Comparison of ENCODE assay signal across 28 mouse cellular contexts in the genomic region with DNA sequence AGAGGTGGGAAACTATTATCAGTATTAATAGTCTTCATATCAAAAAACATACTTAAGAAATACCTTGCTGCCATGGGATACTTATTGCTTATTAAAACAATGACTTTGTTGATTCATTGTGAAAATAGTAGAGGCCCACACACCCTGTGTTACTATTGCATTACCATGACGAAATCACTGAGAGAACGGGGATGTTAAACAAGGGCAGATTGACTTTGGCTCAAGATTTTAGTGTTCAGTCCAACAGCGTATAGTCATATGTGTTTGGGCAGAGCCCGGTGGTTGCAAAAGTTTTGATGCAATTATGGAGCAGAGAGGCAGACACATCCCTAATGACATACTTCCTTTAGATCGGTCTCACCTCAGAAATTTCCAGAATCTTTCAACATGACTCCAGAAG.
DNase-seq lines count a peak whose midpoint lies in the region; ATAC-seq and TF ChIP-seq lines count a peak whose summit lies in the region.
"Had no signal": no experiment of that assay in that cellular context is flagged by ENCODE, and none has a peak within 500 bp of the region (broad histone marks: within the 10 kb centered on the region; RNA-seq: fewer than 3 reads in every experiment).

No protein-coding gene starts in this region.

- no peaks in the 10 kb centered on the region for H3K27me3 ChIP-seq in liver, postnatal 0 days (ENCODE audit: insufficient read depth, low read length)
- no peaks in the 10 kb centered on the region for H3K27me3 ChIP-seq in liver, embryonic 11.5 days (replicated peaks; ENCODE audit: control insufficient read depth, insufficient read depth, low read length)
- no peaks in the 10 kb centered on the region for H3K27me3 ChIP-seq in hindbrain, embryonic 12.5 days
- H3K27me3 ChIP-seq: embryonic facial prominence, embryonic 13.5 days; heart, embryonic 13.5 days; hindbrain, embryonic 15.5 days; Patski had no signal

- no peak overlapping the region for H3K4me3 ChIP-seq in liver, postnatal 0 days (ENCODE audit: low read depth, low read length)
- no peak overlapping the region for H3K4me3 ChIP-seq in liver, embryonic 11.5 days (ENCODE audit: low read depth, low read length)
- H3K4me3 ChIP-seq in hindbrain, embryonic 12.5 days: no peak overlapping the region
- H3K4me3 ChIP-seq: embryonic facial prominence, embryonic 10.5 days; embryonic facial prominence, embryonic 13.5 days; erythroblast, embryonic 14.5 days; gastrocnemius, adult 2 months; heart, adult 2 months; heart, embryonic 10.5 days; heart, embryonic 13.5 days; hindbrain, embryonic 15.5 days had no signal

- H3K9me3 ChIP-seq in liver, postnatal 0 days (ENCODE audit: low read length): no peaks in the 10 kb centered on the region
- H3K9me3 ChIP-seq in liver, embryonic 11.5 days (ENCODE audit: control insufficient read depth, low read length): no peaks in the 10 kb centered on the region
- H3K9me3 ChIP-seq in hindbrain, embryonic 12.5 days (replicated peaks): no peaks in the 10 kb centered on the region
- H3K9me3 ChIP-seq: embryonic facial prominence, embryonic 10.5 days; embryonic facial prominence, embryonic 13.5 days; heart, embryonic 10.5 days; heart, embryonic 13.5 days; hindbrain, embryonic 15.5 days had no signal

- no peak for DNase-seq in liver, postnatal 0 days
- DNase-seq in liver, embryonic 11.5 days (ENCODE audit: low spot score): no peak
- DNase-seq in 416B (ENCODE audit: low read depth): peak; percentile 13
- DNase-seq in fat pad, adult 2 months (ENCODE audit: extremely low read depth, low read depth, low spot score): peak; percentile 95
- no peak for DNase-seq in layer of hippocampus, adult 18-20 months (ENCODE audit: low spot score in 2 of 2)
- DNase-seq in kidney, adult 8-10 months: no peak
- DNase-seq: adrenal gland, adult 8-10 months; adrenal gland, postnatal 25 days; cerebellum, adult 11-12 months; cerebellum, adult 8-10 months; cerebellum, postnatal 10 days; cerebellum, postnatal 36 days; embryo, embryonic 11 days; forebrain, postnatal 0 days; gastrocnemius, adult 2 months; gastrocnemius, postnatal 14 days; heart, adult 2 months; heart, postnatal 14 days; heart, postnatal 4 days had no signal

- no peak for TF ChIP-seq EP300 in liver, postnatal 0 days (IDR thresholded peaks at IDR 0.05; ENCODE audit: low read depth)

- no peaks in the 10 kb centered on the region for H3K36me3 ChIP-seq in liver, postnatal 0 days (replicated peaks; ENCODE audit: insufficient read depth, low read length)
- no peaks in the 10 kb centered on the region for H3K36me3 ChIP-seq in liver, embryonic 11.5 days (ENCODE audit: control insufficient read depth, insufficient read depth, low read length)
- H3K36me3 ChIP-seq in hindbrain, embryonic 12.5 days: no peaks in the 10 kb centered on the region
- H3K36me3 ChIP-seq: embryonic facial prominence, embryonic 10.5 days; embryonic facial prominence, embryonic 13.5 days; heart, embryonic 10.5 days; heart, embryonic 13.5 days; hindbrain, embryonic 15.5 days had no signal

- 74% methylated on average over 5 of the region's 5 CpGs for WGBS in liver, postnatal 0 days (ENCODE audit: insufficient replicate concordance)
- whole genome bisulfite sequencing in liver, embryonic 11.5 days: 87% methylated on average over 5 of the region's 5 CpGs
- WGBS in hindbrain, embryonic 12.5 days: 91% methylated on average over 5 of the region's 5 CpGs

- no peak overlapping the region for H3K9ac ChIP-seq in liver, postnatal 0 days (replicated peaks)
- no peak overlapping the region for H3K9ac ChIP-seq in liver, embryonic 11.5 days (ENCODE audit: low read depth, low read length)
- no peak overlapping the region for H3K9ac ChIP-seq in hindbrain, embryonic 12.5 days
- H3K9ac ChIP-seq: embryonic facial prominence, embryonic 13.5 days; forebrain, postnatal 0 days; heart, embryonic 13.5 days; hindbrain, embryonic 15.5 days had no signal

- no peak overlapping the region for H3K27ac ChIP-seq in liver, postnatal 0 days (ENCODE audit: low read depth)
- H3K27ac ChIP-seq in liver, embryonic 11.5 days (ENCODE audit: low read depth, low read length): no peak overlapping the region
- no peak overlapping the region for H3K27ac ChIP-seq in hindbrain, embryonic 12.5 days
- H3K27ac ChIP-seq: embryonic facial prominence, embryonic 10.5 days; embryonic facial prominence, embryonic 13.5 days; gastrocnemius, adult 2 months; heart, adult 2 months; heart, embryonic 10.5 days; heart, embryonic 13.5 days; hindbrain, embryonic 15.5 days had no signal

- H3K4me1 ChIP-seq in liver, postnatal 0 days (ENCODE audit: insufficient read depth): no peaks in the 10 kb centered on the region
- H3K4me1 ChIP-seq in liver, embryonic 11.5 days (replicated peaks; ENCODE audit: control insufficient read depth, insufficient read depth, low read length): no peaks in the 10 kb centered on the region
- no peaks in the 10 kb centered on the region for H3K4me1 ChIP-seq in hindbrain, embryonic 12.5 days
- H3K4me1 ChIP-seq: embryonic facial prominence, embryonic 10.5 days; embryonic facial prominence, embryonic 13.5 days; heart, embryonic 10.5 days; heart, embryonic 13.5 days; hindbrain, embryonic 15.5 days had no signal

- TF ChIP-seq CTCF in liver, postnatal 0 days (IDR thresholded peaks at IDR 0.05; ENCODE audit: low read depth): no peak

- ATAC-seq in liver, postnatal 0 days: peak; percentile 41; the same call in 1 of the 2 replicates
- ATAC-seq in liver, embryonic 11.5 days (replicated peaks; ENCODE audit: low FRiP score): no peak
- no peak for ATAC-seq in hindbrain, embryonic 12.5 days (ENCODE audit: low FRiP score)
- ATAC-seq: forebrain, embryonic 14.5 days; forebrain, postnatal 0 days; Patski had no signal

- no peak overlapping the region for H3K4me2 ChIP-seq in liver, postnatal 0 days (ENCODE audit: low read depth, low read length)
- no peak overlapping the region for H3K4me2 ChIP-seq in liver, embryonic 11.5 days
- H3K4me2 ChIP-seq in hindbrain, embryonic 12.5 days (replicated peaks): no peak overlapping the region
- H3K4me2 ChIP-seq: embryonic facial prominence, embryonic 13.5 days; heart, embryonic 13.5 days; hindbrain, embryonic 15.5 days had no signal

Comparison
In these comparisons a context has a peak if more than half of its experiments do, and no peak if none do; other contexts are left out.
1. DNase-seq: peak in 416B (single experiment) and fat pad, adult 2 months (single experiment); none in liver, postnatal 0 days (single experiment), liver, embryonic 11.5 days (single experiment), layer of hippocampus, adult 18-20 months (0 of 2) and kidney, adult 8-10 months (0 of 2).